Mouse (Mus musculus): ENCODE data around the gene Ifit2. TPM values are rescaled to one million over a fixed set of nuclear protein-coding genes. Genes with fewer than 3 reads are reported as not detected.

The Ifit2 gene
- polyA plus RNA-seq, 1 experiment from 2014 or later: 7.2 TPM

DNA sequence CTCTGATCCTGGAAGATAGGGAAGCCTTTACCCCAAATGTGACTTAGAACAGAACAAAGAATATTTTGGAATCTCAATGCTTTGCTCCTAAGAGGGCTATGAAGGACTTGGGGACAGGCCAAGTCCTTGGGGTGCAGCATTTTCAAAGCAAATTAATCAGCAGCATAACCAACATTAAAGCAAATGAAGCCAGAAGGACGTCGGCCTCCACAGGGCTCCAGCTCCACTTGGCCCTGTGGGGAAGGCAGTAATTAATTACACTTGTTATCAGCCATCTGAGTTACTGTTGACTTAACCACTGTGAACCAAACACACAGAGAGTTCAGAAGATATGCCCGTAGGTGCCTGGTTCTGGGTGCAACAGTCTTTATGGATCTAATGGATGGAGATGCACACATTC, 31.7 kb upstream of the Ifit2 start:
- WGBS: 50% methylated on average over 3 of the region's 3 CpGs
- no peak overlapping the region for H3K4me3 ChIP-seq (ENCODE audit: low read length)

DNA sequence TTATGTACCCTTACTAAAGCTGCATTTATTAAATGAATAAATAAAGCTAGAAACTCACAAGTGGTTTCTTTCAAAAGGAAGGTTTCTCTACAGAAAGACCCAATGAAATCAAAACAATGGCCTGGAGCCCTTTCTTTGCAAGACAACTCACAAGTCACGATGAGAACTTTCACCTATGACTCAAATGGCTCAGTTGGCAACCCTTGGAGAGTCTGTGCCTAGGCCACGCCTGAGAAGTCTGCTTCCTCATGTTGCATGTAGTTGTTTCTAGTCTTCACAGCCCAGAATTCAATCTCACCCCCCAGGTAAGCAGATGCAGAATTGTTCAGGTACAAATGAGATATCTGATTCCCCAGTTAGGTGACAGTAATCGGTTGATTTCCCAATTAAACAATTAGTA, 30.8 kb upstream of the Ifit2 start:
- H3K4me1 ChIP-seq (ENCODE audit: control insufficient read depth, insufficient read depth, low read depth, low read length): no peaks in the 10 kb centered on the region
- H3K9ac ChIP-seq (ENCODE audit: low read depth, low read length): no peak overlapping the region
- no peaks in the 10 kb centered on the region for H3K27me3 ChIP-seq (replicated peaks; ENCODE audit: control insufficient read depth, insufficient read depth, low read length)
- H3K4me3 ChIP-seq (ENCODE audit: low read length): no peak overlapping the region
- 84% methylated on average over 3 of the region's 3 CpGs for whole genome bisulfite sequencing
- peaks cover 2% of the 10 kb centered on the region; the same call in 1 of the 2 replicates for H3K36me3 ChIP-seq (ENCODE audit: control insufficient read depth, insufficient read depth, low read length)
- no peaks in the 10 kb centered on the region for H3K9me3 ChIP-seq (ENCODE audit: control insufficient read depth, low read length)
- H3K27ac ChIP-seq (ENCODE audit: low read depth, low read length): no peak overlapping the region
- no peak for ATAC-seq
- no peak overlapping the region for H3K4me2 ChIP-seq (ENCODE audit: low read length)

More for the DNA sequence above, 31.7 kb upstream of the Ifit2 start:
- Histone ChIP-seq H3K9ac (ENCODE audit: low read depth, low read length) (no peak overlapping the region), H3K4me2 (ENCODE audit: low read length) (no peak overlapping the region), H3K27ac (ENCODE audit: low read depth, low read length) (no peak overlapping the region), H3K27me3 (replicated peaks; ENCODE audit: control insufficient read depth, insufficient read depth, low read length) (no peaks in the 10 kb centered on the region), H3K4me1 (ENCODE audit: control insufficient read depth, insufficient read depth, low read depth, low read length) (no peaks in the 10 kb centered on the region), H3K9me3 (ENCODE audit: control insufficient read depth, low read length) (no peaks in the 10 kb centered on the region), H3K36me3 (ENCODE audit: control insufficient read depth, insufficient read depth, low read length) (peaks cover 2% of the 10 kb centered on the region; the same call in 1 of the 2 replicates)
- no peak for ATAC-seq

DNA sequence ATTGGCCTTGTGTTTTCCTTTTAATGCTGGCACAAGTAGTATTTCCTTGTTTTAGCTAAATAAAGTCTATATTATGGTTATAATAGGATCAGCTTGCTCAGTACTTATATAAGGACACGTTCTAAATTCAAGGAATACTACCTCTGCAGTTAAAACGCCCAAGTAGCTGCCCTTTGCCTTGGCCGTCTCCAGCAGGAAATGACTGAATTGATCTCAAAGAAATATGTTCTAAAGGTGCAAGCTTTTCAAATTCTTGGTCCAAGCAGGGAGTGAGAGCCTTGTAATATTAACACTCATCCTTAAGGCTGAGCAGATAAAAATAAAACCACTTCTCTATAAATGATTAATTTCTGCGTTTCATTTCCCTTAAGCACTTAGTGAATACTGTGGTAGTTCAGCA, 30.4 kb upstream of the Ifit2 start:
- no peaks in the 10 kb centered on the region for H3K27me3 ChIP-seq (replicated peaks; ENCODE audit: control insufficient read depth, insufficient read depth, low read length)
- H3K4me3 ChIP-seq (ENCODE audit: low read length): no peak overlapping the region
- WGBS: 86% methylated on average over 4 of the region's 4 CpGs
- no peak for ATAC-seq
- H3K9me3 ChIP-seq (ENCODE audit: control insufficient read depth, low read length): no peaks in the 10 kb centered on the region
- H3K36me3 ChIP-seq (ENCODE audit: control insufficient read depth, insufficient read depth, low read length): peaks cover 2% of the 10 kb centered on the region; the same call in 1 of the 2 replicates
- no peak overlapping the region for H3K4me2 ChIP-seq (ENCODE audit: low read length)
- no peaks in the 10 kb centered on the region for H3K4me1 ChIP-seq (ENCODE audit: control insufficient read depth, insufficient read depth, low read depth, low read length)
- H3K9ac ChIP-seq (ENCODE audit: low read depth, low read length): no peak overlapping the region
- no peak overlapping the region for H3K27ac ChIP-seq (ENCODE audit: low read depth, low read length)

DNA sequence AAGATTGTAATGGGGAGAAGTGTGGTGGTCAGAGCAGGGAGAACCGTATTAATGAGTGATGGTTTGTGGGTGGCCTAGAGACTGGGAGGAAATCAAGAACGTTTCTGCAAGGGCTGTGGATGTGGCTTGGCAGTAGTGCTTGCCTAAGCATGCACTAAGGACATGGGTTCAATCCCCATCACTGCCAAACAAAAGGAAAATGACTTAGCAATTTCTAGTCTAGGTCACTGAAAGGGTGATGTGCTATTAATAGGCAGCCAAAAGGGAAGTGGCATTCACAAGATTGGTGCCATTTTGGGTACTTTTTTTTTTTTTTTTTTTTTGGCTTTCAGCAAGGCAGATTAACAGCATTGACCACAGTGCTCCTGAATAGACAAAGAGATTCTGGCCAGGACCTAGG, 29.1 kb upstream of the Ifit2 start:
- WGBS: 82% methylated on average over 2 of the region's 2 CpGs
- no peak for ATAC-seq
- Histone ChIP-seq H3K4me3 (ENCODE audit: low read length) (no peak overlapping the region), H3K9me3 (ENCODE audit: control insufficient read depth, low read length) (no peaks in the 10 kb centered on the region), H3K4me1 (ENCODE audit: control insufficient read depth, insufficient read depth, low read depth, low read length) (peaks cover 3% of the 10 kb centered on the region; the same call in 1 of the 2 replicates), H3K9ac (ENCODE audit: low read depth, low read length) (no peak overlapping the region), H3K27me3 (replicated peaks; ENCODE audit: control insufficient read depth, insufficient read depth, low read length) (no peaks in the 10 kb centered on the region), H3K36me3 (ENCODE audit: control insufficient read depth, insufficient read depth, low read length) (peaks cover 2% of the 10 kb centered on the region; the same call in 1 of the 2 replicates), H3K27ac (ENCODE audit: low read depth, low read length) (no peak overlapping the region), H3K4me2 (ENCODE audit: low read length) (no peak overlapping the region)

DNA sequence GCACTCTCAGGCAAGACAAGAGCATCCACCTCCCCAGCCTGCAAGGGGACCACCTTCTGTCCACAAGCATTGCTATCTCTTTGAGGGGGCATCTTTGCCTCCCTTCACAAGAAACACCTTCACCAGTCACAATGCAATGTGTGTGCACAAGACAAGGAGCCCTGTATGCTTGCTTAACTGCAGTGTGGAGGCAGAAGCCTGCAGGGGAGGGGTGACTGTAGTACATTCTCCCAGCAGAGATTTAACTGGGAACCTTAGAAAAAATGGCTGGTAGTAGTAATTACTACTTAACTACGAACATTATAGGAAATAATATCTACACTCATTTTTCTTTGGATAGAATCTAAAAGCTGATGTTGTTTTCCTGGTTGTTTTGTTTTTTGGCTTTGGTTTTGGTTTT, 28.5 kb upstream of the Ifit2 start:
- H3K4me3 ChIP-seq (ENCODE audit: low read length): no peak overlapping the region
- no peaks in the 10 kb centered on the region for H3K27me3 ChIP-seq (replicated peaks; ENCODE audit: control insufficient read depth, insufficient read depth, low read length)
- no peak overlapping the region for H3K9ac ChIP-seq (ENCODE audit: low read depth, low read length)
- peaks cover 5% of the 10 kb centered on the region; the same call in 1 of the 2 replicates for H3K4me1 ChIP-seq (ENCODE audit: control insufficient read depth, insufficient read depth, low read depth, low read length)
- no peak for ATAC-seq
- no peaks in the 10 kb centered on the region for H3K9me3 ChIP-seq (ENCODE audit: control insufficient read depth, low read length)
- H3K36me3 ChIP-seq (ENCODE audit: control insufficient read depth, insufficient read depth, low read length): peaks cover 2% of the 10 kb centered on the region; the same call in 1 of the 2 replicates
- 89% methylated on average over 1 of the region's 1 CpGs for WGBS
- H3K4me2 ChIP-seq (ENCODE audit: low read length): no peak overlapping the region
- no peak overlapping the region for H3K27ac ChIP-seq (ENCODE audit: low read depth, low read length)

DNA sequence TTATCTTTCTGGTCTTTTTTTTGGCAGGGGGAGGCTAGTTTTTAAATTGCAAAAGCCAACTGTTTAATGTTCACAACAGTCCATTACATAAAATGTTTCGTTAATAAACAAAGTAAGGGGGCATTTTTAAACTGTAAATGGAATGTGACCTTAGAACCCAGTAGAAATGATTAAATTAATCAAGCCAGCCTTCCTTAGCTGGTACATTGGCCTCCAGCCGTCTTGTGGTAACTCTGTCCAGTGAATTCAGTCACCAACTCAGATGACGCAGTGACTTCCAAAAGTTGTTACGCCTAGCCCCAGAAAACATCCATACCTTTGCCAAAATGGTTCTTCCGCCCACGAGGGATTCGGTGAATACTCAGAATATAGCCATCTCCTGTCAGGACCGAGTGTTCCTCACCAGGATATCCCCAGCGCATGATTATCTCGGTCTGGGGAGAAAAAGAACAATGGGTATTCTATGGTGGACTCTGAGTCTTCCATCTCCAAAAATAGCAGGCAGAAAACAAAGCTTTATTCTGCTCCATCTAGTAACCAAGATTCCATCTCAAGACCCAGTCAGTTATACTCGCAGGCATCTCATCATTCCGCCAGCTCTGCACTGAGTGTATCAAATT, 27.3 kb upstream of the Ifit2 start:
- Histone ChIP-seq H3K27me3 (replicated peaks; ENCODE audit: control insufficient read depth, insufficient read depth, low read length) (no peaks in the 10 kb centered on the region), H3K4me1 (ENCODE audit: control insufficient read depth, insufficient read depth, low read depth, low read length) (peaks cover 5% of the 10 kb centered on the region; the same call in 1 of the 2 replicates), H3K9me3 (ENCODE audit: control insufficient read depth, low read length) (no peaks in the 10 kb centered on the region), H3K4me2 (ENCODE audit: low read length) (no peak overlapping the region), H3K9ac (ENCODE audit: low read depth, low read length) (no peak overlapping the region), H3K36me3 (ENCODE audit: control insufficient read depth, insufficient read depth, low read length) (peaks cover 2% of the 10 kb centered on the region; the same call in 1 of the 2 replicates), H3K27ac (ENCODE audit: low read depth, low read length) (no peak overlapping the region), H3K4me3 (ENCODE audit: low read length) (no peak overlapping the region)
- WGBS: 75% methylated on average over 12 of the region's 12 CpGs
- no peak for ATAC-seq

DNA sequence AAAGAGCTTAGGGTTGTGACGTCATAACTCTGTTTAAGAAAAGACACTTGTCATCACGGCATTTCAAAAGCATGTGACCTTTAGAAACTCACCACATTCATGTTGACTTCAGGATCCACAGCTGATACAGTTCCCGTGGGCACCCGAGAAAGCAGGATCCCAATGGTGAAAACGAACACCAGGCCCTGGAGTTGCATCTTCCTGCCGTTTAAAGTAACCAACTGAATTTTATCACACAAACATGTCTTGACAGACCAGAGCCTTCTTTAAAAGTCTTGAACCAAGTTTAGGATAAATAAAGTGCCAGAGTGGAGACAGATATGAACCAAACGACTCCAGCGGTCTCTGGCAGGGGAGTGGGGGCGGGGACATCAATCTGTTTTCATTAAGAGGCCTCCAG, 25.8 kb upstream of the Ifit2 start:
- Histone ChIP-seq H3K4me3 (ENCODE audit: low read length) (no peak overlapping the region), H3K36me3 (ENCODE audit: control insufficient read depth, insufficient read depth, low read length) (no peaks in the 10 kb centered on the region; the same call in 1 of the 2 replicates), H3K4me2 (ENCODE audit: low read length) (no peak overlapping the region), H3K9me3 (ENCODE audit: control insufficient read depth, low read length) (no peaks in the 10 kb centered on the region), H3K4me1 (ENCODE audit: control insufficient read depth, insufficient read depth, low read depth, low read length) (peaks cover 5% of the 10 kb centered on the region; the same call in 1 of the 2 replicates), H3K9ac (ENCODE audit: low read depth, low read length) (no peak overlapping the region), H3K27ac (ENCODE audit: low read depth, low read length) (no peak overlapping the region), H3K27me3 (replicated peaks; ENCODE audit: control insufficient read depth, insufficient read depth, low read length) (no peaks in the 10 kb centered on the region)
- 78% methylated on average over 9 of the region's 9 CpGs for WGBS
- ATAC-seq: no peak

DNA sequence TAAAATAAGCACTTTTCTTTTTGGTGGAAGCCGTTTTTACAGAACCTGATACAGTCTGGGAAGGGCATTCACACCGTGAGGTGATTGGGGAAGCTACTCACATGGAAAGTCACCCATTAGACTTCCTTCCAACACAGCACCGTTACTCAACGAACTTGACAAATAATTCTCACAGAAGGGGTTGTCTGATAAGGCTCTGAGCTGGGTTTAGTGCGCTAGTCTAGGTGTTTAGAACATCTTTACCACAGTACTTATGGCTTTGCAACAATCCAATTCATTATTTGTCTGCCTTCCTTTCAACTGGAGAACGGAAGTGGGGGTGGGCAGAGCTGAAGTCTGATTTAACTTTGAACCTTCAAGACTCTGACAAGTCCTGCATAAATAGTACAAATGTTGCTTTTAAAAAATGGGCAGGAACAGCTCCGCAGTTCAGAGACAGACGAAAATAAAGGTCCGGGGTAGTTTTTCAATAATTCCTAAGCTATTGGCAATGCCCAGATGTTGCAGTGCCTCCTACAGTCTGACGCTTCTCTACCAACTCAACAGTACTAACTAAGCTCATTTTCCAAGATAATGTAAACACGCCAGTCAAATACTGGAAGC, 24.1 kb upstream of the Ifit2 start:
- 33% methylated on average over 11 of the region's 11 CpGs for WGBS
- no peaks in the 10 kb centered on the region for H3K36me3 ChIP-seq (ENCODE audit: control insufficient read depth, insufficient read depth, low read length)
- peak overlapping the region; percentile 66 for H3K4me3 ChIP-seq (ENCODE audit: low read length)

DNA sequence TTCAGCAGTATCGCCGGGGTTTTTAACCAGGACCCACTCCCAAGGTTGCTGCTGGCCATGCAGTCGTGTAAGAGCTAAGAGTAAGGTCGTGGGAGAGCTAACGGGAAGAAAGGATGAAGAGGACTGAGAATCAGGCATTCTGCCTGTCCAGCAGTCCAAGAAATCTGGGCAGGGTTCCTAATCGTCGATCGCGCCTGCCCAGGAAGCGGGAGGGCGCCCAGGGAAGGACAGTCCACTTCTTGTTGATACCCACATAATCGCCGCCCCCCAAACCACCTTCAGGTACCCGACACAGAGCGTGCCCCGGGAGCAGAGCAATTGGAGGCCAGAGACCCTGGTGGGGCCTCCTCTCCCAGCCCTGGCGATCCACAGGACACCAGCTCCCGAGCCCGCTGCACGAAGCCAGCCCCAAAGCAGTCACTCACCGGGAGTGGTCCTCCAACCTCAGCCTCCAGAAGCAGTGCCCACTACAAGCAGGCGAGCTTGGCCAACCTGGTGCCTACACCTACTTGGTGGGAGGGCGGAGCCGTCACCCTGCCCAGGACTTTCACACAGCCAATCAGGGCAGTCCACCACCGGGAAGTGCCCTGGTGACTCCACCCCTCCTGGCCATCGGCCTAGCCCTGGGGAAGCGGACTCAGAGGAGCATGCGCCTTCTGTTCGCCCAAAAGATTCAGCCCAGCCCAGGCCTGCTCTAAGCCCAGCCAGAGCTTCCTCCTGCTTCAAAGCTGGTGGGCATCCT, 23.4 kb upstream of the Ifit2 start, which contains the start of gene Lipa:
Gene Lipa (minus strand): TSS at position 534 of the 742 bp plus-strand sequence.
- no peaks in the 10 kb centered on the region for H3K36me3 ChIP-seq (ENCODE audit: control insufficient read depth, insufficient read depth, low read length)
- H3K9me3 ChIP-seq (ENCODE audit: control insufficient read depth, low read length): no peaks in the 10 kb centered on the region
- peaks cover 5% of the 10 kb centered on the region; the same call in 1 of the 2 replicates for H3K4me1 ChIP-seq (ENCODE audit: control insufficient read depth, insufficient read depth, low read depth, low read length)
- peak within 1 kb of the TSS; percentile 69 for H3K27ac ChIP-seq (ENCODE audit: low read depth, low read length)
- peak within 1 kb of the TSS; percentile 77 for H3K9ac ChIP-seq (ENCODE audit: low read depth, low read length)
- 0% methylated on average over 29 of the region's 29 CpGs for WGBS
- peak; percentile 100 for ATAC-seq
- H3K4me3 ChIP-seq (ENCODE audit: low read length): peak within 1 kb of the TSS; percentile 66
- H3K4me2 ChIP-seq (ENCODE audit: low read length): peak within 1 kb of the TSS; percentile 72
- H3K27me3 ChIP-seq (replicated peaks; ENCODE audit: control insufficient read depth, insufficient read depth, low read length): no peaks in the 10 kb centered on the region

More for the DNA sequence above, 24.1 kb upstream of the Ifit2 start:
- peak overlapping the region; percentile 72 for H3K4me2 ChIP-seq (ENCODE audit: low read length)
- ATAC-seq: peak; percentile 19; the same call in 1 of the 2 replicates
- H3K9me3 ChIP-seq (ENCODE audit: control insufficient read depth, low read length): no peaks in the 10 kb centered on the region
- peak overlapping the region; percentile 77 for H3K9ac ChIP-seq (ENCODE audit: low read depth, low read length)
- no peaks in the 10 kb centered on the region for H3K27me3 ChIP-seq (replicated peaks; ENCODE audit: control insufficient read depth, insufficient read depth, low read length)
- peak overlapping the region; percentile 69 for H3K27ac ChIP-seq (ENCODE audit: low read depth, low read length)
- H3K4me1 ChIP-seq (ENCODE audit: control insufficient read depth, insufficient read depth, low read depth, low read length): peaks cover 5% of the 10 kb centered on the region; the same call in 1 of the 2 replicates
